Mouse (Mus musculus): ENCODE data around the gene Sfmbt1. TPM values are rescaled to one million over a fixed set of nuclear protein-coding genes. Genes with fewer than 3 reads are reported as not detected.

The Sfmbt1 gene
- total and polyA plus RNA-seq, 2 experiments from 2014 or later: 9.7 to 13.4 TPM

GRCm38 (mm10) chr14:30734665-30735064 lies 20.0 kb downstream of the Sfmbt1 start:
- no peak overlapping the region for H3K27ac ChIP-seq
- H3K9ac ChIP-seq (replicated peaks; ENCODE audit: low read length): no peak overlapping the region
- no peaks in the 10 kb centered on the region for H3K27me3 ChIP-seq (ENCODE audit: insufficient read depth, low read length)
- DNase-seq (ENCODE audit: low spot score) (no peak), ATAC-seq (no peak)
- no peaks in the 10 kb centered on the region for H3K4me1 ChIP-seq (ENCODE audit: insufficient read depth, low read length)
- no peak overlapping the region for H3K4me2 ChIP-seq (ENCODE audit: low read depth, low read length)
- H3K36me3 ChIP-seq (ENCODE audit: insufficient read depth, low read length): no peaks in the 10 kb centered on the region
- TF ChIP-seq CTCF (IDR thresholded peaks at IDR 0.05; ENCODE audit: low read depth): no peak
- 96% methylated on average over 5 of the region's 5 CpGs for WGBS
- no peak overlapping the region for H3K4me3 ChIP-seq (ENCODE audit: low read length)
- no peaks in the 10 kb centered on the region for H3K9me3 ChIP-seq (ENCODE audit: low read length)

GRCm38 (mm10) chr14:30735810-30736209 lies 21.2 kb downstream of the Sfmbt1 start:
- Histone ChIP-seq H3K27ac (no peak overlapping the region), H3K4me3 (ENCODE audit: low read length) (no peak overlapping the region), H3K9ac (replicated peaks; ENCODE audit: low read length) (no peak overlapping the region), H3K4me2 (ENCODE audit: low read depth, low read length) (no peak overlapping the region), H3K9me3 (ENCODE audit: low read length) (no peaks in the 10 kb centered on the region), H3K27me3 (ENCODE audit: insufficient read depth, low read length) (no peaks in the 10 kb centered on the region), H3K4me1 (ENCODE audit: insufficient read depth, low read length) (no peaks in the 10 kb centered on the region), H3K36me3 (ENCODE audit: insufficient read depth, low read length) (no peaks in the 10 kb centered on the region)
- no peak for TF ChIP-seq CTCF (IDR thresholded peaks at IDR 0.05; ENCODE audit: low read depth)
- no peak for ATAC-seq
- WGBS: 79% methylated on average over 3 of the region's 3 CpGs
- DNase-seq (ENCODE audit: low spot score): no peak

- TF ChIP-seq CTCF (IDR thresholded peaks at IDR 0.05; ENCODE audit: low read depth): no peak
- Histone ChIP-seq H3K4me2 (ENCODE audit: low read depth, low read length) (no peak overlapping the region), H3K4me3 (ENCODE audit: low read length) (no peak overlapping the region), H3K4me1 (ENCODE audit: insufficient read depth, low read length) (no peaks in the 10 kb centered on the region), H3K27ac (no peak overlapping the region), H3K9ac (replicated peaks; ENCODE audit: low read length) (no peak overlapping the region), H3K9me3 (ENCODE audit: low read length) (no peaks in the 10 kb centered on the region), H3K27me3 (ENCODE audit: insufficient read depth, low read length) (no peaks in the 10 kb centered on the region), H3K36me3 (ENCODE audit: insufficient read depth, low read length) (no peaks in the 10 kb centered on the region)
- 93% methylated on average over 1 of the region's 1 CpGs for whole genome bisulfite sequencing
- DNase-seq (ENCODE audit: low spot score) (no peak), ATAC-seq (no peak)
Observed at GRCm38 (mm10) chr14:30736413-30736812, 21.8 kb downstream of the Sfmbt1 start.

GRCm38 (mm10) chr14:30743891-30744290 lies 29.2 kb downstream of the Sfmbt1 start:
- TF ChIP-seq CTCF (IDR thresholded peaks at IDR 0.05; ENCODE audit: low read depth): no peak
- H3K36me3 ChIP-seq (ENCODE audit: insufficient read depth, low read length): no peaks in the 10 kb centered on the region
- H3K4me2 ChIP-seq (ENCODE audit: low read depth, low read length): no peak overlapping the region
- no peak for ATAC-seq
- no peaks in the 10 kb centered on the region for H3K4me1 ChIP-seq (ENCODE audit: insufficient read depth, low read length)
- WGBS: 92% methylated on average over 3 of the region's 3 CpGs
- DNase-seq (ENCODE audit: low spot score): no peak
- H3K27ac ChIP-seq: no peak overlapping the region
- no peak overlapping the region for H3K4me3 ChIP-seq (ENCODE audit: low read length)
- H3K9ac ChIP-seq (replicated peaks; ENCODE audit: low read length): no peak overlapping the region
- no peaks in the 10 kb centered on the region for H3K27me3 ChIP-seq (ENCODE audit: insufficient read depth, low read length)
- no peaks in the 10 kb centered on the region for H3K9me3 ChIP-seq (ENCODE audit: low read length)

- WGBS: 95% methylated on average over 1 of the region's 1 CpGs
- Histone ChIP-seq H3K9me3 (ENCODE audit: low read length) (no peaks in the 10 kb centered on the region), H3K27me3 (ENCODE audit: insufficient read depth, low read length) (no peaks in the 10 kb centered on the region), H3K4me2 (ENCODE audit: low read depth, low read length) (no peak overlapping the region), H3K36me3 (ENCODE audit: insufficient read depth, low read length) (no peaks in the 10 kb centered on the region), H3K27ac (no peak overlapping the region), H3K4me1 (ENCODE audit: insufficient read depth, low read length) (no peaks in the 10 kb centered on the region), H3K4me3 (ENCODE audit: low read length) (no peak overlapping the region), H3K9ac (replicated peaks; ENCODE audit: low read length) (no peak overlapping the region)
- DNase-seq (ENCODE audit: low spot score): no peak
- ATAC-seq: no peak
- TF ChIP-seq CTCF (IDR thresholded peaks at IDR 0.05; ENCODE audit: low read depth): no peak
Observed at GRCm38 (mm10) chr14:30746160-30746559, 31.5 kb downstream of the Sfmbt1 start.

DNA sequence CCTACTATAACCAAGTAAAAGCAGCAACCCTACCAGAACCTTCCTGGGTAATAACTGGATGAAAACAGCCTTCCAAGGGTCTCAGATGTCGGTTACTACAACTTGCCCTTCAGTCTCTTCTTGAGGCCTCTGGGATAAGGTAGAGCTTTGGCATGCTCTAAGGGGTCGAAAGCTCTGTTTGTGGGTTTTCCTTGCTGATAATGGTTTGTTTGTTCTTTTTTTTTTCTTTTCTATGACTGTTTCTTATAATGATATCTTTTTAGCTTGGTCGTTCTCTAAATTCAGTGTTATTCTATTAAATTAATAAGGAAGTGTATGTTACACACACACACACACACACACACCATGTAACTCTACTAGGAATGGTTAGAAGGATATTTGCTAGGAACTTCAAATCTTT lies 42.6 kb downstream of the Sfmbt1 start:
- WGBS: 94% methylated on average over 3 of the region's 3 CpGs
- Histone ChIP-seq H3K4me3 (ENCODE audit: low read length) (no peak overlapping the region), H3K27ac (no peak overlapping the region), H3K4me1 (ENCODE audit: insufficient read depth, low read length) (no peaks in the 10 kb centered on the region), H3K9ac (replicated peaks; ENCODE audit: low read length) (no peak overlapping the region), H3K4me2 (ENCODE audit: low read depth, low read length) (no peak overlapping the region), H3K36me3 (ENCODE audit: insufficient read depth, low read length) (no peaks in the 10 kb centered on the region), H3K27me3 (ENCODE audit: insufficient read depth, low read length) (no peaks in the 10 kb centered on the region), H3K9me3 (ENCODE audit: low read length) (no peaks in the 10 kb centered on the region)
- DNase-seq (ENCODE audit: low spot score): no peak
- no peak for TF ChIP-seq CTCF (IDR thresholded peaks at IDR 0.05; ENCODE audit: low read depth)
- no peak for ATAC-seq

DNA sequence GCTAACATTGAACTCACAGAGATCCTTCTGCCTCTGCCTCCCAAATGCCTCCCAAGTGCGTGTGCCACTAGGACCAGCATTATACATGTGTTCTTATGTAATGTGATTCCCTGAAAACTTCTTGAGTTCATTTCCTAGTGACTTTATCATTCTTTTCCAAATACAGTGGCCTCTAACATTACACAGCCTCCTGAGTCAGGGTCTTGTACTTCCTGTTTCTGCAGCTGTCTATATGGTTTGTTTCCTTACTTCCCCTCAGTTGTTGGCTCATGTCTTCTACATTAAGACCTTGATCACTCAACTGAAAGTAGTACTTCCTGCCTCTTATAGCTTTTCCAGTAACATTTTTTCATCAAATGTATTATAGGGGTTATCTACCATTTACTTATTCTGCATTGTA lies 46.6 kb downstream of the Sfmbt1 start:
- ATAC-seq: no peak
- 89% methylated on average over 1 of the region's 1 CpGs for WGBS
- H3K36me3 ChIP-seq (ENCODE audit: insufficient read depth, low read length): no peaks in the 10 kb centered on the region

More for the DNA sequence above, 46.6 kb downstream of the Sfmbt1 start:
- H3K4me3 ChIP-seq (ENCODE audit: low read length): no peak overlapping the region
- no peak for DNase-seq (ENCODE audit: low spot score)
- H3K27me3 ChIP-seq (ENCODE audit: insufficient read depth, low read length): no peaks in the 10 kb centered on the region
- H3K27ac ChIP-seq: no peak overlapping the region
- no peaks in the 10 kb centered on the region for H3K9me3 ChIP-seq (ENCODE audit: low read length)
- H3K4me1 ChIP-seq (ENCODE audit: insufficient read depth, low read length): no peaks in the 10 kb centered on the region
- no peak overlapping the region for H3K4me2 ChIP-seq (ENCODE audit: low read depth, low read length)
- TF ChIP-seq CTCF (IDR thresholded peaks at IDR 0.05; ENCODE audit: low read depth): no peak
- H3K9ac ChIP-seq (replicated peaks; ENCODE audit: low read length): no peak overlapping the region
